Mouse (Mus musculus): ENCODE data around the gene Pde1a.

Gene Pde1a

GRCm38 (mm10) chr2:80128861-80129698 is at the start of gene Pde1a:
Pde1a (minus strand) TSS chr2:80129458.
- no peak for DNase-seq

GRCm38 (mm10) chr2:80178608-80179280 is 49.5 kb upstream of the Pde1a start:
- DNase-seq, result no peak

GRCm38 (mm10) chr2:80178154-80178553 is 48.9 kb upstream of the Pde1a start:
- DNase-seq, result no peak

GRCm38 (mm10) chr2:80168103-80168502 is 38.8 kb upstream of the Pde1a start:
- no peak for DNase-seq

DNA sequence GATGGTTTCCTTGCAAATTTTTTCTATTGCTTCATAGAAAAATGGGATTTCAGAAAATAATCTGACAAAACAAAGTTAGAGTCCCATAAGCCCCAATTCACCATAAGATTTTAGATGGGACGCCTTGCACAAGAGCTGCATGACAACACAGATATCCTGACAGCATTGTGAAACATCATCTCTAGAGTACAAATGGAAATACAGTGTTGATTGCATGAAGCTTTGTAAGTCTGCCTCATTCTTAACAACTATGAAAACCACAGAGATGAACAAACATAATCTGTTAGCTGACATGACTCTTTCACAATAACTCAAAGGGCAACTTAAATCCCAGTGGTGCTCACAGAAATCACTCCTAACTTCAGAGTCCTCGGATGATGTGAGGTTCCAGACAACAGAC is 29.5 kb upstream of the Pde1a start:
- no peak for DNase-seq

GRCm38 (mm10) chr2:80158196-80158595 is 28.9 kb upstream of the Pde1a start:
- no peak for DNase-seq

DNA sequence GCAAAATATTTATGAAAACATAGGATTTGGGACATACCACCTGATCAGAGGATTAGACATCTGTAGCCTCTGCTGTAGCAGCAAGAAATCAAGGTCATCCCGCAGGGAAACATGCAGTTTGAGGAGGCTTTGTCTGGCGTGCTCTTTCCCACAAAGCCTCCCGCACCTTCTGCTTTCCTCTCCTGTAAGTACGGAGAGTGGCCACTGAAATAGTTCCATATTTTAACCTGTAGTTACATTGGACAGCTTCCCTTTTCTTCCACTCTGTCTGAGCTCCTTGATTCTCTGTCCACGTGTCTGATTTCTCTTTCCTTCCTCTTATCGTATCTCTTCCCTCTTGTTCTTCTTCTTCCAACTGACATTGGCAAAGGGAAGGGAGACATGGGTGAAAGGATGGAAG is 20.8 kb upstream of the Pde1a start:
- DNase-seq, result no peak

DNA sequence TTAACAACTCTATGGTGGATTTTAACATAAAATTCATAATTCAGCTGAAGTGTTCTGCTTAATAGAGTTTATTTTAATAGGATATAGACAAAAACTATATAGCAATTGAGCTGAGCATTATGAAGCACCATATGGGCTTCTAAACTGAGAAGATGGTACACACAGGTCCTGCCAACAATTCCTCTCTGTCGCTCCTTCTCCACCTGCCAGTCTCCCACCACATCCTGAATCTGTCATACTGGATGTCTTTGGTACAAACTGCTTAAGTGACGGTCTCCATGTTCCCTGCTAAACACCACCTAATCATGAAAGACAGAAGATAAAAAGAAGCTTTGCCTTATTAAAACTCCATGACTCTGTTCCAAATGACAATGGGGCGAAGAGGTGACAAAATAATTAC is 20.1 kb upstream of the Pde1a start:
- DNase-seq, result no peak

GRCm38 (mm10) chr2:80135076-80135475 is 5.8 kb upstream of the Pde1a start:
- DNase-seq, result no peak

DNA sequence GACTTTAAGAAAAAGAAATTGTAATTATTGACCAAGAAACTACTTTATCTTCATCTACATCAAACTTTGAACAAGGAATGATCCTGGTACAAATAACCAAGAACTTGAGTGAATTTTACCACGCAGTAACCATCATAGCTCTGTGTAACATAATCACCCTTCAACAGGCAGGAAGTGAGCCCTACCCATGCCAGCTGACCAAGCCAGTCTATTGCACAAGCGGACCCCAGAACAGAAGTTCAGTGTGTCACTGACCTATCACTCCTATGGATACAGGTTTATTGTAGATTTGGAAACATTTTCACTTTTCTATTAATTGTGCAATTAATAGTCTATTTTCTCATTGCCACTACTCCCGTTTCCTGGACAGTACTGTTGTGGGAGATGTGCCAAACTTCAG is 3.4 kb upstream of the Pde1a start:
- DNase-seq, result no peak

- DNase-seq, result no peak
Observed at GRCm38 (mm10) chr2:80126663-80127062, 2.6 kb downstream of the Pde1a start.

DNA sequence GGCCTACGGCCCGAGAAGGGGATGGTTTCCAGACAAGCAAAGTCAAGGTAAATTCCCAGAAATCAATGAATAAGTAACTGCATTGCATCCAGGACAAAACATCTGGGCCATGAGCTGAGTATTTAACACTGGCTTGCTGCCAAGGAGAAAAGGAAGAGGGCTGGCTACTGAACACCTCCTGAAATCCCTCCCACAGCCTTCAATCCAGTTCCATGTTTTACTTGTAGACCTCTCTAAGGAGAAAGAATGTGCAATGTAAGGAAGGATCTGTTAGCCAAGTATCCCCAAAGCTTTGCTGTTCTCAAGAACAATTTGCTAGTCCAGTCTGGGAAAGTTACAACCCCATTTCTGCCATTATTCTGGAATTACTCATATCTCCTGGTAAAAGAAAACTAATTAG is 42.4 kb downstream of the Pde1a start:
- no peak for DNase-seq

GRCm38 (mm10) chr2:80080090-80080821 is 49.0 kb downstream of the Pde1a start:
- no peak for DNase-seq

GRCm38 (mm10) chr2:80079618-80080017 is 49.6 kb downstream of the Pde1a start:
- no peak for DNase-seq

DNA sequence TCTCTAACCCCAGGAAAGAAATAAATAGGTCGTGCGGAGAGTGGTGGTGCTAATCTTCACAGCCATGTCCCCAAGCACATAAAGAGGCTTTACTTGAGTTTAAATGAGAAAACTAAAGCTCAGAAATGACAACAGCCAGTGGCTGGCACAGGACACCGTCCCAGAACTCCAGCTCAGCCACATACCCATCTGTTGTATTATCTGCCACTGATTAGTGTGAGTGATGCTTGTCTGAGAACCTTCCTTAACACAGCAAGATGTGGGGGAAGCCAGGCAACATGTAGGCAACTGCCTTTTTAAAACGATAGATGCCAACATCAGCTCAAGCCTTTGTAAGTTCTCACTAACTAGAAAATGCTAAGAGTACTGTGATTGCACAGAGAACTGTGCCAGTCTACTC is 52.9 kb downstream of the Pde1a start:
- DNase-seq, result no peak

DNA sequence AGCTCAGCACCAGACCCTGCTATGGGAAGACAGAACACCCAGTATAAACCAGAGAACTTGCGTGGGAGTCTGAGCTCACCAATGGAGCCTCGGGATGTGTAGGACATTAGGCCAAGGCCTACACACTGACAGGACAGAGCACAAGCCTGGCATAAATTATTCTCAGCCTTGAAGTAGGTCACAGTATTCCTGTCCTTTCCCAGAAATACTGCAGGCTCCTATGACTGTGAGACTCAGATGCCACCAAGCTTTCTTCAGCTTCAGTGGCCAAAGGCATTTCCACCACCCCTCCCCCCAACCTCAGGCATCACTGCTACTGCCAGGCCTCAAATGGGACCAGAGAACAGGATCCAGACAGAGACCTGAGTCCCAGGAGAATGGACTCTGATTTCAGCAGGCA is 54.7 kb downstream of the Pde1a start:
- no peak for DNase-seq

GRCm38 (mm10) chr2:80074046-80074445 is 55.2 kb downstream of the Pde1a start:
- DNase-seq, result no peak

DNA sequence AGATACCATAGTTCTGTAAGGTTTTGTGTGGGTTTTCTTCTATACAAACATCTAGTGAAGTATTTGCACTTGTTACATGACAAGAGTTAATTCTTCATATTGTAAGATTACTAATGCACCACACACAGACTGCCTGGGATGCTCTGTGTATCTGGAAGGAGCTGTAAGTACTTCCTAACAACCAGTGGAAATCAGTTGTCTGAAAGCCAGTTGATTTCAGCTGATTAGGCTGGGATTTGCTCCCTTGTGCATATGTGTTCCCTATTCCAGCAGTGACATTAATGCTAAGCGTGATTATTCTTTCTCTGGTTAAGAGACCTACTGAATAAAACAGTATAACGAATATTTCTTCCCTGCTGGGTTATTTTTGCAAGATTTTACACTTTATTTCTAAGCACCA is 55.8 kb downstream of the Pde1a start:
- no peak for DNase-seq

GRCm38 (mm10) chr2:80069745-80070144 is 59.5 kb downstream of the Pde1a start:
- DNase-seq, result no peak

DNA sequence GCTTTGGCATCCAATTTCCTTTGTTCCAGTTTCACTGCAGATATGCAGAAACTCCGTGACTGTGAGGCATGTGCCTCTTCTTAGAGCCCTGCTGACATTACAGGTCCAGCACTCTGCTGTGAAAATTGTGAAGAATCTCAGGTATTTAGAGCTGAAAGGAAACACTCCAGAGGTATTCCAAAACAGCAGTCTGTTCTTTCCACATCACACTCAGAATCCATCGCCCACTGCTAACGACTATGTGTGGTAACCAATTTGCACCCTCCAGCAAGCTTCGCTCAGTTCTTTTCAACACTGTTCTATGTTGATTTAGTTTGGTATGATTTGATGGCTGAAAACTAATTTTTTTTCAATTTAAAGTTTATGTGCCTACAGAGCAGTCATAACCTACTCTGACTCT is 62.8 kb downstream of the Pde1a start:
- no peak for DNase-seq

GRCm38 (mm10) chr2:80056062-80056461 is 73.2 kb downstream of the Pde1a start:
- no peak for DNase-seq

- no peak for DNase-seq
Observed at GRCm38 (mm10) chr2:80054042-80054441, 75.2 kb downstream of the Pde1a start.

- no peak for DNase-seq
Observed at GRCm38 (mm10) chr2:80046751-80047513, 82.3 kb downstream of the Pde1a start.
